Mouse (Mus musculus): ENCODE results near the gene Noto.

The Noto gene

DNA sequence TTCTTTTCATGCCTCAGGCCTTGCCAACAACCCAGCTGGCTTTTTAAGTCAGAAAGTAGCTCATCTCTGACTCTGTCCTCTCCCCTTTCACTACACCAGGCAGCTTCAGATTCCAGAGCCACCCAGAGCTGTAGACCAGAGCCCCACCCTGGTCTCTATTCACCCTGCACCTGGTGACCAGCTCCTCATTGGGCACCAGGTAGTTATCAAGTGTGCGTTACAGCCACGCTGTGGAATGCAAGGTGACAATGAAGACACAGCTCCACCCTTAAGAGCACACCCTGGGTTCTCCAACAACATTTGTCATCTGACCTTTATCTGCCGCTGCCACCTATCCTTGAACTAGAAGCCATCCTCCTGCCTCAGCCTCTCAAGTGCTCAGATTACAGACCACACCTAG lies 51.9 kb downstream of the Noto start:
- DNase-seq (ENCODE audit: low read depth, low spot score): no peak

DNA sequence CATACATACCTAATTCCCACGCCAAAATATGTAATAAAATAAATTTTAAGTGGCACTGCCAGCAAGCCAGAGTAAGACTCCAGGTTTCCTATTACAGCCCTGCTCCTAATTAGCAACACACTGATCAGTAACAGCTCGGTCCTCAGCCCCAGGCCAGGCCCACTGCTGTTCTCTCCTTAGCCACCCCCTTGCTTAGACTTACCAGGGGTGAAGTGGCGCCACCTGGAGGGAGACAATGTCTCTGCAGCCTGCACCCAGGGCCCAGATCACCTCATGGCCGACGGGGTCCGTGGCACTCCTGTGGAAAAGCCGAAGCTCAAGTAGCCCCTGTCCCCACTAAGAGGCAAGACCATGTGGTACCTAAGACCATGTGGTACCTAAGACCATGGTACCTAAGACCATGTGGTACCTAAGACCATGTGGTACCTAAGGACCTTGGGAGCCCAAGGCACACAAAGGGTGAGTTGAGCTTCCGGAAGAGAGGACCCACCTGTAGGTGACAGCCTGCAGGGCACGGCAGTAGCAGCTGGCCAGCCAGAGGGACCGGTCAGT lies 53.8 kb downstream of the Noto start:
- peak; percentile 3 for DNase-seq (ENCODE audit: low read depth, low spot score)

DNA sequence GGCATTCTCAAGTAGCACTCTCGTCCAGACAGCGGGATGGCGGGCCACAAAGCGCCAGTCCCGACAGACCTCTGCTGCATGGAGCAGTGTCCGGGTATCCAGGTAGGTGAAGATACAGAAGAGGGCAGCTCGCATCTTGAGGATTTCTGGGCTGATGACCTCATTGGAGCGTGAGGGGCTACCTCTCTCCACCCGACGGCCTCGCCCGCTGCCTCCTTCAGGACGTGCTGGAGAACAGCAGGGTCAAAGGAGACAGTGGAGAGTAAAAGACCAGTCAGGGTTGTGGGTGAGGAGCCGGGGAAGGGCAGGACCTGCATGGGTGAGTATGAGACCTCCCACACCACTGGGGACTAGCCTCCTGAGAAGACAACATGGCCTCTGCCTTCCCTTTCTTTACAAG lies 54.7 kb downstream of the Noto start:
- no peak for DNase-seq (ENCODE audit: low read depth, low spot score)

Data from c-Kit-negative CD71-positive TER-119-positive erythroid progenitor cells, embryonic 14.5 days (primary cell).